Mouse (Mus musculus) midbrain, embryonic 13.5 days (tissue): Measurements from ENCODE around the gene Vps72. TPM values are rescaled to one million over a fixed set of nuclear protein-coding genes. Genes with fewer than 3 reads are reported as not detected.

Experiments
- ATAC-seq: fragments of 200-750 bp; cut with Nextera tagmentation; 2 replicates; pipeline ENCODE4 v1.8.0; 2017; ENCODE audit warnings: mild to moderate bottlenecking, moderate TSS enrichment, moderate library complexity
- H3K27ac ChIP-seq: fragments of 300-500 bp; sonication (generic); 2 replicates; pipeline ENCODE4 v1.5.1; 2015; ENCODE audit warnings: inconsistent platforms, mild to moderate bottlenecking, moderate library complexity
- H3K27me3 ChIP-seq: fragments of 300-500 bp; sonication (generic); 2 replicates; pipeline ENCODE4 v1.6.1; 2015; ENCODE audit warnings: mild to moderate bottlenecking, inconsistent platforms
- H3K36me3 ChIP-seq: fragments of 300-500 bp; sonication (generic); 2 replicates; pipeline ENCODE4 v1.6.1; 2015; ENCODE audit warnings: mild to moderate bottlenecking, inconsistent platforms
- H3K4me1 ChIP-seq: fragments of 300-500 bp; sonication (generic); replicated peaks from 2 replicates; pipeline ENCODE4 v1.6.1; 2015; ENCODE audit warnings: inconsistent platforms
- H3K4me2 ChIP-seq: fragments of 300-500 bp; sonication (generic); replicated peaks from 2 replicates; pipeline ENCODE4 v1.6.1; 2015; ENCODE audit warnings: moderate library complexity, mild to moderate bottlenecking, inconsistent platforms
- H3K4me3 ChIP-seq: fragments of 300-500 bp; sonication (generic); replicated peaks from 2 replicates; pipeline ENCODE4 v1.5.1; 2015; ENCODE audit warnings: mild to moderate bottlenecking, inconsistent platforms
- H3K9ac ChIP-seq: fragments of 300-500 bp; sonication (generic); replicated peaks from 2 replicates; pipeline ENCODE4 v1.6.1; 2015; ENCODE audit warnings: mild to moderate bottlenecking, inconsistent platforms
- H3K9me3 ChIP-seq: fragments of 300-500 bp; sonication (generic); 2 replicates; pipeline ENCODE4 v1.6.1; 2016; ENCODE audit warnings: mild to moderate bottlenecking, inconsistent platforms
- WGBS: fragments of 180-500 bp; shearing (Covaris S2); methylation state at CpG from one replicate; pipeline ENCODE4 v1.1.7; 2015; 5-methylcytosine and 5-hydroxymethylcytosine counted together
- polyA plus RNA-seq: library from polyadenylated mRNA; unstranded; fragments of >200 nt; fragmentation: Nextera tagmentation; extraction: Ambion mirVana; gene quantifications from 2 replicates; pipeline ENCODE4 v1.2.1, GENCODE M21; 2015

Vps72 gene
- polyA plus RNA-seq, 1 experiment from 2014 or later = 262 TPM

DNA sequence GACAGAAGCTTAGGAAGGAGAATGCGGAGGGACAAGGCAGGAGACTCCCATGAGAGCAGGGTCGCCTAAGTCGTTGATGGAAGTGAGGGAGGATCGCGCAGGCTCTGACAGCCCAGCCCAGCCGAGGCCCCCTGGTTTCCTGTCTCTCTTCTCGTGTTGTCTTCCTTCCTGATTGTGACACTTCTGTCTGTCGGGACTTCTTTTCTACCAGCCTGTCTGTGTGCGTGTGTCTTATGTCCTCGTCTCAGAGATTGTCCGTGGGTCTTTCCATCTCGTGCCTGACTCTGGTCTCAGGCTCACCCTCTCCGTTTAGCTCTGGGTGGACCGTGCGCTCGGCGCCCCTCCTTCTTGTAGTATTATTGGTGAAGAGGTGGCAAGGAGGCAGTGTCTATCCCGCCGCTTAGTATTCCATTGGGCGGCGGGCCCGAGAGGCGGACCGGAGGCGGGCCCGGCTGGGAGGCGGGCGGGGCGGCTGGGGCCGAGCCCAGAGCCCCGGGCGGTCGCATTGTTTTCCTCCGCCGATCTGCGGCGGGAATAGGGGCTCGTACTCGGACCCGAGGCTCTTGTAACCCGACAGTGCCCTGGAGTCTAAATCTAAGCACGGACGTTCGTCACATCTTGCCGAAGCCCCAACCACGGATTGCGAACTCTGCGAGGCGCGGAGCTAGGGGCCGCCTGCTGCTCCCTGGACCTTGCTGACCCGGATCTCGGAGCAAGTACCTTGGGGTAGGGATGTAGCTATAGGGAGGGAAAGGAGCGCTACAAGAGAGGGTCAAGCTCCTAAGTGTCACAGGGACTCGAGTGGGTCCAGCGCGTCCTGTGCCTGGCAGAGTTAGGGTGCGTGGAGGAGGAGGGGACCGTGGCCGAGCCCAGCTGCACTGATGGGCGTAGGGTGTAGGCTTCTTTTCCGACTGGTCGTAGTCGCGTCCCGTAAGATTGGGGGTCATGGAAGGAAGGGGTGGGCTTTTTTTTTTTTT lies 49.5 kb downstream of the Vps72 start, which contains the start of gene Sema6c:
Gene Sema6c (plus strand): TSS at position 471 of the 977 bp plus-strand sequence.
- WGBS = under 1% methylated on average over 66 of the region's 66 CpGs
- H3K9me3 ChIP-seq = no peaks in the 10 kb centered on the region
- peak within 1 kb of the TSS; percentile 89 for H3K4me3 ChIP-seq

GRCm38 (mm10) chr3:95161041-95161551 lies 50.3 kb downstream of the Vps72 start:
- 1% methylated on average over 30 of the region's 30 CpGs for WGBS
- Histone ChIP-seq H3K4me2 (peak overlapping the region; percentile 82), H3K27ac (peak overlapping the region; percentile 82), H3K36me3 (peaks cover 22% of the 10 kb centered on the region), H3K9ac (peak overlapping the region; percentile 89), H3K27me3 (no peaks in the 10 kb centered on the region), H3K4me1 (peaks cover 44% of the 10 kb centered on the region), H3K9me3 (no peaks in the 10 kb centered on the region), H3K4me3 (peak overlapping the region; percentile 89)
- peak; percentile 47 for ATAC-seq

More for the DNA sequence above, 49.5 kb downstream of the Vps72 start, which contains the start of gene Sema6c:
- H3K27me3 ChIP-seq = no peaks in the 10 kb centered on the region
- H3K4me1 ChIP-seq = peaks cover 44% of the 10 kb centered on the region
- ATAC-seq = peak; percentile 98
- peaks cover 13% of the 10 kb centered on the region for H3K36me3 ChIP-seq
- H3K27ac ChIP-seq = peak within 1 kb of the TSS; percentile 82
- peak within 1 kb of the TSS; percentile 82 for H3K4me2 ChIP-seq
- H3K9ac ChIP-seq = peak within 1 kb of the TSS; percentile 89

DNA sequence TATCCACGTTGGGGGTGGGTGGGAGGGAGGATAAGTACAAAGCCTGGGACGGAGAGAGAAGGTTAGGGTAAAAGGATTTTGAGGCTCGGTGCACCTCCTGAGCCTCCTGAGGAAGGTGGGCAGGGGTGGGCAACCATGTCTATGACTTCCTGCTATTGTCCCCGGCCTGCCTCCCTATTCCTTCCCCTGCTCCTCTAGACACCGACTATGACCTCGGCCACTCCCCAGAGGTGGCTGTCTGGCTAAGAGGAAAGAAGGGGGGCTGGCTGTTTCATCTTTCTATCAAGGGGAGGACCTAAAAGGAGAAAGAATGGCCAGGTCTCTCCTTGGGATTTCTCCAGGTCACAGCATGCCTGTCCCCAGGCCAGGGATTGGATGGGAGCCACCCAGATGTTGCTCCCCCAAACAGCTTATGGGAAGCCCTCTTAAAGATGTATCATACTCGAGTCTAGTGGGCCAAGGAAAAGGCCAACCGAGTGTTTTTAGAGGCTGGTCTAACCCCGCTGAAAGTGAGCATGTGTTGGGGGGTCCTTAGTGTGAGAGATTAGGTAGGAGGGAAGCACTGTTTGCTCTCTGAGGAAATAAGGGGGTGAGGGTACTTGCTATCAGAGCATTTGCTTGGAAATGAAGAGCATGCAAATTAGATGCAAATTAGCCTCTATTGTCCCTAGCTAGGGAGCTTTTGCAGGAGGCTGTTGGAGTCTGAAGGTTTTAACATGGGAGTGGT lies 51.0 kb downstream of the Vps72 start:
- WGBS = 5% methylated on average over 9 of the region's 9 CpGs
- peak overlapping the region; percentile 82 for H3K4me2 ChIP-seq
- peak overlapping the region; percentile 82 for H3K27ac ChIP-seq
- peak overlapping the region; percentile 89 for H3K4me3 ChIP-seq
- H3K9me3 ChIP-seq = no peaks in the 10 kb centered on the region
- H3K27me3 ChIP-seq = no peaks in the 10 kb centered on the region
- H3K36me3 ChIP-seq = peaks cover 28% of the 10 kb centered on the region
- peaks cover 44% of the 10 kb centered on the region for H3K4me1 ChIP-seq
- H3K9ac ChIP-seq = peak overlapping the region; percentile 89
- peak; percentile 7; the same call in 1 of the 2 replicates for ATAC-seq

DNA sequence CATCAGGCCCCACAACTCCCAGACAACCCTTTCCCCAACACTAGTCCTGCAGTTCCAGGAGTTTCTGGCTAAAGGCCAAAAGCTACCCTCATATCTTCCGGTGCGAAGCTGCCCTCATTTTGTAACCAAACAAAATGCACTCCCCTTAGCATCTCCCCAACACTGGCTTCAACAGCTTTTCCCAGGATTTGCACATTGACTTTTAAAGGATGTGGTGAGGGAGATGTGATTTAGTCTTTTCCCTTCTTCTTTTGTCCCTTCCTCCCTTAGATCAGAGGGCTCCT lies 51.5 kb downstream of the Vps72 start:
- Histone ChIP-seq H3K4me1 (peaks cover 44% of the 10 kb centered on the region), H3K9me3 (no peaks in the 10 kb centered on the region), H3K36me3 (peaks cover 33% of the 10 kb centered on the region), H3K9ac (peak overlapping the region; percentile 89), H3K27me3 (no peaks in the 10 kb centered on the region), H3K27ac (peak overlapping the region; percentile 82), H3K4me2 (peak overlapping the region; percentile 82), H3K4me3 (peak overlapping the region; percentile 89)
- ATAC-seq = no peak
- 25% methylated on average over 2 of the region's 2 CpGs for WGBS

- peaks cover 9% of the 10 kb centered on the region for H3K27me3 ChIP-seq
- peaks cover 47% of the 10 kb centered on the region for H3K36me3 ChIP-seq
- ATAC-seq = no peak
- peak overlapping the region; percentile 89 for H3K4me3 ChIP-seq
- peak overlapping the region; percentile 89 for H3K9ac ChIP-seq
- H3K27ac ChIP-seq = no peak overlapping the region
- peaks cover 44% of the 10 kb centered on the region for H3K4me1 ChIP-seq
- peak overlapping the region; percentile 82 for H3K4me2 ChIP-seq
- no peaks in the 10 kb centered on the region for H3K9me3 ChIP-seq
- 62% methylated on average over 11 of the region's 11 CpGs for WGBS
Observed at GRCm38 (mm10) chr3:95163419-95164255, 52.8 kb downstream of the Vps72 start.

DNA sequence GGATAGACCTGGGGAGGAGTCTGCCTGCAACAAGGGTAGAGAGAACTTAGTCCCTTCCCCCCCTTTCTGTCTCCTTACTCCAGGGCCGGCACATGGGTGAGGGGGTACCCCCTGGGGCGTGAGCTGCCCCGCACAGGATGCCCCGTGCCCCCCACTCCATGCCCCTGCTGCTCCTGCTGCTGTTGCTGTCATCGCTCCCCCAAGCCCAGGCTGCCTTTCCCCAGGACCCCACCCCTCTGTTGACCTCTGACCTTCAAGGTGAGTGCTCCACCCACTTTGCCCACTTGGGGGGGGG lies 53.4 kb downstream of the Vps72 start:
- WGBS = 61% methylated on average over 5 of the region's 5 CpGs
- Histone ChIP-seq H3K27me3 (peaks cover 14% of the 10 kb centered on the region), H3K27ac (no peak overlapping the region), H3K4me3 (no peak overlapping the region), H3K4me1 (peaks cover 43% of the 10 kb centered on the region), H3K36me3 (peaks cover 53% of the 10 kb centered on the region), H3K9me3 (no peaks in the 10 kb centered on the region), H3K4me2 (peak overlapping the region; percentile 82), H3K9ac (peak overlapping the region; percentile 89; the same call in 1 of the 2 replicates)
- ATAC-seq = no peak

DNA sequence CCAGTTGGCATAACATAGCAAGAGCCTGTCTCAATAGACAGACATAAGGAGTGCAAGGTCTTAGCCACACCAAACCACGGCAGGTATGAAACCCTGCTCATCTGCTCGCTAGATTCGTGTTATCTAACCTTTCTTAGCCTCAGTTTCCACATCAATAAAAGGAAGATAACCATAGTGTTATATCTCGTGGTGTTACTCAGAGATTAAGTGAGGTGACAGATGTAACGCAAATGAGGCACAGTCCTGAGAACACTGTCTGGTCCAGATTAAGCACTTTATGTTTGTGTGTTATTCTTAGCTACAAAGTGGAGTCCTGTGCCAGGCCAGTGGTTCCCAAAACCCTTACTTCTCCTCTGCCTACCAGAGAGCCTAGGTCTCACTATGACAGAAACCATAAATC lies 54.0 kb downstream of the Vps72 start:
- no peaks in the 10 kb centered on the region for H3K9me3 ChIP-seq
- H3K27ac ChIP-seq = no peak overlapping the region
- 88% methylated on average over 5 of the region's 5 CpGs for WGBS
- peaks cover 21% of the 10 kb centered on the region for H3K27me3 ChIP-seq
- peaks cover 59% of the 10 kb centered on the region for H3K36me3 ChIP-seq
- no peak overlapping the region for H3K9ac ChIP-seq
- H3K4me3 ChIP-seq = no peak overlapping the region
- peaks cover 36% of the 10 kb centered on the region for H3K4me1 ChIP-seq
- no peak for ATAC-seq
- H3K4me2 ChIP-seq = no peak overlapping the region

DNA sequence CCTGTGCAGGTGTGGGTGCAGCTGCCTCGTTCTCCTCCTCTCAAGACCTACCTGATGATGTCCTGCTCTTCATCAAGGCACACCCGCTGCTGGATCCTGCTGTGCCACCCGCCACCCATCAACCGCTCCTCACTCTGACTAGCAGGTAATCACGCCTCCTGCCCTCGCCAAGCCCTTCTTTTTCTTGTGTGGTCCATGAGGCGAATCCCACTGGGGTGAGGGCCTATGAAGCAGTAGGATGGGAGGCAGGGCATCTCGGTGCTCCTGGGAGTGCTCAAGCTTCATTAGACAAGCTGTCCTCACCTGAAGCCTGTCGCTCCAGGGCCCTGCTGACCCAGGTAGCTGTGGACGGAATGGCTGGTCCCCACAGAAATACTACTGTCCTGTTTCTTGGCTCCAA lies 59.2 kb downstream of the Vps72 start:
- H3K4me2 ChIP-seq = no peak overlapping the region
- ATAC-seq = no peak
- H3K27ac ChIP-seq = no peak overlapping the region
- no peak overlapping the region for H3K4me3 ChIP-seq
- peaks cover 64% of the 10 kb centered on the region for H3K27me3 ChIP-seq
- peaks cover 86% of the 10 kb centered on the region for H3K36me3 ChIP-seq
- peaks cover 22% of the 10 kb centered on the region for H3K4me1 ChIP-seq
- no peaks in the 10 kb centered on the region for H3K9me3 ChIP-seq
- WGBS = 91% methylated on average over 10 of the region's 10 CpGs
- no peak overlapping the region for H3K9ac ChIP-seq

GRCm38 (mm10) chr3:95171105-95171504 lies 60.3 kb downstream of the Vps72 start:
- peaks cover 75% of the 10 kb centered on the region for H3K36me3 ChIP-seq
- peaks cover 64% of the 10 kb centered on the region for H3K27me3 ChIP-seq

More at GRCm38 (mm10) chr3:95171105-95171504, 60.3 kb downstream of the Vps72 start:
- ATAC-seq = no peak
- Histone ChIP-seq H3K4me1 (peaks cover 21% of the 10 kb centered on the region), H3K4me2 (no peak overlapping the region), H3K4me3 (no peak overlapping the region), H3K9me3 (no peaks in the 10 kb centered on the region), H3K27ac (no peak overlapping the region), H3K9ac (no peak overlapping the region)
- 84% methylated on average over 6 of the region's 6 CpGs for WGBS
